16 mouse cellular contexts compared by ENCODE assay signal in the genomic region with DNA sequence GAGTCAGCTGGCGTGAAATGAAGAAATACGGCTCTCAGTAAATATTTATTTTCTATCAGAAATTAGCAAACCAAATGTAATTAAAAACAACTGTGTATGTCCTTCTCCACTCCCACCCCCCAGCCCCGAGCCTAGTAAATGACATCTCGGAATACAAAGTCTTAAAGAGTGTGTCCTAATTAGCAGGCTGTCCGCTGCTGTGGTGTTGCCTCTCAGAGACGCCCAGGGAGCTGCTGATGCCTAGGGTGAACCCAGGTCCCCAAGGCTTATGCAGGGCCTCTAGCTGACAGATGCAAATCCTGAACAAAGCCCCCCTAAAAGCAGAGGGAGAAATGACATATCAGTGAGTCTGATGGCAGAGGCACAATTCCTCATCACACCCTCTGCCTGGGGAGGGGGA.
"Had no signal": no experiment of that assay in that cellular context is flagged by ENCODE, and none has a peak within 500 bp of the region (broad histone marks: within the 10 kb centered on the region; RNA-seq: fewer than 3 reads in every experiment).

No protein-coding gene starts in this region.

- H3K36me3 ChIP-seq: midbrain, embryonic 10.5 days; midbrain, embryonic 12.5 days; neural tube, embryonic 13.5 days; neural tube, embryonic 15.5 days had no signal

- H3K27me3 ChIP-seq: midbrain, embryonic 12.5 days; neural tube, embryonic 13.5 days; neural tube, embryonic 15.5 days had no signal

- H3K4me2 ChIP-seq: lung, embryonic 14.5 days; midbrain, embryonic 12.5 days; neural tube, embryonic 13.5 days; neural tube, embryonic 15.5 days had no signal

- H3K9ac ChIP-seq: lung, embryonic 14.5 days; midbrain, embryonic 12.5 days; neural tube, embryonic 13.5 days; neural tube, embryonic 15.5 days had no signal

- H3K27ac ChIP-seq: midbrain, embryonic 10.5 days; midbrain, embryonic 12.5 days; neural tube, embryonic 13.5 days; neural tube, embryonic 15.5 days had no signal

- H3K9me3 ChIP-seq: midbrain, embryonic 10.5 days; midbrain, embryonic 12.5 days; neural tube, embryonic 13.5 days; neural tube, embryonic 15.5 days had no signal

- DNase-seq: lung, adult 18-20 months; lung, embryonic 14.5 days; lung, postnatal 4 days; retina, postnatal 1 day; right cerebral cortex, adult 18-20 months; right cerebral cortex, postnatal 25 days; right cerebral cortex, postnatal 4 days; spleen, adult 18-20 months; thymus, adult 18-20 months; thymus, postnatal 25 days; thymus, postnatal 4 days had no signal

- H3K4me3 ChIP-seq: midbrain, embryonic 10.5 days; midbrain, embryonic 12.5 days; myocyte; neural tube, embryonic 13.5 days; neural tube, embryonic 15.5 days had no signal
